Mouse (Mus musculus) G1E (cell line): ENCODE data around the gene Dtx3. TPM values are rescaled to one million over a fixed set of nuclear protein-coding genes. Genes with fewer than 3 reads are reported as not detected.

ENCODE experiments used
- ATAC-seq: 2 replicates; pipeline ENCODE4 v1.8.0; 2016; ENCODE audit warnings: mild to moderate bottlenecking; ENCODE audit not compliant: insufficient number of reproducible peaks, poor library complexity, low FRiP score, severe bottlenecking; ENCODE audit errors: extremely low read depth
- DNase-seq: peaks from one replicate; pipeline ENCODE4 v3.0.0; 2012; ENCODE audit warnings: low spot score
- H3K27me3 ChIP-seq: 2 replicates; pipeline ENCODE4 v1.6.1; 2012; ENCODE audit warnings: mild to moderate bottlenecking, low read length, inconsistent platforms; ENCODE audit not compliant: insufficient read depth
- H3K36me3 ChIP-seq: replicated peaks from 2 replicates; pipeline ENCODE3; 2012; ENCODE audit warnings: mild to moderate bottlenecking, inconsistent platforms
- H3K4me1 ChIP-seq: 2 replicates; pipeline ENCODE4 v1.6.1; 2012; ENCODE audit warnings: low read depth, low read length, inconsistent platforms, mixed read lengths; ENCODE audit not compliant: insufficient read depth
- H3K4me3 ChIP-seq: 2 replicates; pipeline ENCODE4 v1.5.1; 2012; ENCODE audit warnings: low read depth, mild to moderate bottlenecking, inconsistent platforms, low read length, moderate library complexity, mixed read lengths
- H3K9me3 ChIP-seq: replicated peaks from 2 replicates; pipeline ENCODE4 v1.6.1; 2012; ENCODE audit warnings: inconsistent platforms
- CTCF ChIP-seq: IDR thresholded peaks from 2 replicates; pipeline ENCODE4 v1.5.1; 2012; ENCODE audit warnings: low read depth, low read length, inconsistent platforms, mixed read lengths
- GATA1 ChIP-seq: IDR thresholded peaks from 2 replicates; pipeline ENCODE4 v1.6.1; 2012; ENCODE audit warnings: borderline replicate concordance, low read length, inconsistent platforms, mixed read lengths
- GATA2 ChIP-seq: IDR thresholded peaks from 2 replicates; pipeline ENCODE4 v1.6.1; 2012; ENCODE audit warnings: low read depth, low read length, inconsistent platforms, borderline replicate concordance
- POLR2AphosphoS5 ChIP-seq: IDR thresholded peaks from 2 replicates; pipeline ENCODE4 v1.6.1; 2012; ENCODE audit warnings: low read depth, low read length, inconsistent platforms; ENCODE audit not compliant: insufficient replicate concordance
- TAL1 ChIP-seq: conservative IDR thresholded peaks from 2 replicates; pipeline ENCODE4 v1.6.1; 2012; ENCODE audit warnings: low read depth, low read length, inconsistent platforms, mixed read lengths
- polyA plus RNA-seq: library from polyadenylated mRNA; stranded (reverse); fragments of >175 nt; gene quantifications from 2 replicates; pipeline ENCODE4 v1.2.3, GENCODE M21; 2012
- total RNA-seq, 2 experiments: library from RNA; stranded (forward) in 1 of 2; stranded (reverse) in 1 of 2; fragments of 200-1000 nt in 1 of 2; fragments of >200 nt in 1 of 2; fragmentation: Nextera tagmentation in 1 of 2; gene quantifications; 2 replicates each; pipeline ENCODE4 v1.2.3; 2014 to 2017

Gene Dtx3
- total RNA-seq (2014; fragmentation: Nextera tagmentation) (318 and 360 TPM in 2 replicates), total RNA-seq (2017) (95.8 and 125 TPM in 2 replicates), polyA plus RNA-seq (213 and 260 TPM in 2 replicates)

- H3K4me3 ChIP-seq: peak within 1 kb of the TSS; percentile 88
- no peaks in the 10 kb centered on the region for H3K9me3 ChIP-seq
- DNase-seq: peak; percentile 46
- no peak for ATAC-seq
- TF ChIP-seq CTCF (no peak), GATA1 (no peak), POLR2AphosphoS5 (no peak), GATA2 (no peak), TAL1 (no peak)
- H3K36me3 ChIP-seq: peaks cover 71% of the 10 kb centered on the region
- H3K4me1 ChIP-seq: peaks cover 92% of the 10 kb centered on the region
- no peaks in the 10 kb centered on the region for H3K27me3 ChIP-seq
Measured at GRCm38 (mm10) chr10:127195328-127196129, at the start of gene Dtx3. Gene Dtx3, minus strand, starts transcription at chr10:127195728.

GRCm38 (mm10) chr10:127238241-127238824, 42.8 kb upstream of the Dtx3 start:
- ATAC-seq (no peak), DNase-seq (no peak)
- H3K4me1 ChIP-seq: peaks cover 7% of the 10 kb centered on the region
- TF ChIP-seq GATA1: no peak
- no peak for TF ChIP-seq TAL1
- no peak for TF ChIP-seq POLR2AphosphoS5
- no peak for TF ChIP-seq GATA2
- TF ChIP-seq CTCF: no peak
- H3K9me3 ChIP-seq: peaks cover 6% of the 10 kb centered on the region
- no peaks in the 10 kb centered on the region for H3K36me3 ChIP-seq
- peaks cover 72% of the 10 kb centered on the region for H3K27me3 ChIP-seq
- no peak overlapping the region for H3K4me3 ChIP-seq

GRCm38 (mm10) chr10:127236541-127236940, 41.0 kb upstream of the Dtx3 start:
- H3K4me3 ChIP-seq: no peak overlapping the region
- peaks cover 14% of the 10 kb centered on the region for H3K4me1 ChIP-seq
- DNase-seq (no peak), ATAC-seq (no peak)
- peaks cover 62% of the 10 kb centered on the region for H3K27me3 ChIP-seq
- H3K36me3 ChIP-seq: no peaks in the 10 kb centered on the region
- TF ChIP-seq CTCF (no peak), POLR2AphosphoS5 (no peak), GATA2 (no peak), GATA1 (no peak), TAL1 (no peak)
- peaks cover 6% of the 10 kb centered on the region for H3K9me3 ChIP-seq

- DNase-seq (no peak), ATAC-seq (no peak)
- Histone ChIP-seq H3K9me3 (peaks cover 6% of the 10 kb centered on the region), H3K4me3 (no peak overlapping the region), H3K36me3 (no peaks in the 10 kb centered on the region), H3K4me1 (peaks cover 39% of the 10 kb centered on the region), H3K27me3 (peaks cover 48% of the 10 kb centered on the region)
- TF ChIP-seq POLR2AphosphoS5 (no peak), GATA2 (no peak)
Measured at GRCm38 (mm10) chr10:127233141-127233540, 37.6 kb upstream of the Dtx3 start.

- DNase-seq (no peak), ATAC-seq (no peak)
- peaks cover 6% of the 10 kb centered on the region for H3K9me3 ChIP-seq
- peaks cover 52% of the 10 kb centered on the region for H3K4me1 ChIP-seq
- peaks cover 34% of the 10 kb centered on the region for H3K27me3 ChIP-seq
- H3K36me3 ChIP-seq: no peaks in the 10 kb centered on the region
- TF ChIP-seq POLR2AphosphoS5 (no peak), GATA2 (no peak), CTCF (no peak), GATA1 (no peak), TAL1 (no peak)
- no peak overlapping the region for H3K4me3 ChIP-seq
Measured at GRCm38 (mm10) chr10:127231741-127232140, 36.2 kb upstream of the Dtx3 start.

- no peak for ATAC-seq
- Histone ChIP-seq H3K4me3 (no peak overlapping the region), H3K36me3 (no peaks in the 10 kb centered on the region), H3K9me3 (peaks cover 6% of the 10 kb centered on the region), H3K27me3 (peaks cover 25% of the 10 kb centered on the region), H3K4me1 (peaks cover 59% of the 10 kb centered on the region)
- DNase-seq: no peak
- TF ChIP-seq POLR2AphosphoS5: no peak
- no peak for TF ChIP-seq GATA2
- no peak for TF ChIP-seq GATA1
- TF ChIP-seq TAL1: no peak
- TF ChIP-seq CTCF: no peak
Measured at GRCm38 (mm10) chr10:127230693-127231092, 35.2 kb upstream of the Dtx3 start.
